13 mouse cellular contexts compared by ENCODE assay signal in genomic region chr16:28345323-28345722, GRCm38 (mm10).
DNase-seq lines count a peak whose midpoint lies in the region; ATAC-seq lines count a peak whose summit lies in the region.
"Had no signal": no experiment of that assay in that cellular context is flagged by ENCODE, and none has a peak within 500 bp of the region (broad histone marks: within the 10 kb centered on the region; RNA-seq: fewer than 3 reads in every experiment).

No protein-coding gene starts in this region.

- no peak overlapping the region for H3K4me3 ChIP-seq in midbrain, embryonic 14.5 days (replicated peaks; ENCODE audit: low read depth, low read length)
- no peak overlapping the region for H3K4me3 ChIP-seq in midbrain, embryonic 11.5 days (ENCODE audit: low read depth, low read length)
- H3K4me3 ChIP-seq: embryonic facial prominence, embryonic 15.5 days; limb, embryonic 12.5 days had no signal

- H3K27me3 ChIP-seq in midbrain, embryonic 14.5 days (ENCODE audit: control insufficient read depth, insufficient read depth, low read length), result no peaks in the 10 kb centered on the region
- no peaks in the 10 kb centered on the region for H3K27me3 ChIP-seq in midbrain, embryonic 11.5 days (ENCODE audit: control insufficient read depth, insufficient read depth, low read length)
- H3K27me3 ChIP-seq: embryonic facial prominence, embryonic 15.5 days; limb, embryonic 12.5 days had no signal

- no peak overlapping the region for H3K9ac ChIP-seq in midbrain, embryonic 14.5 days (replicated peaks; ENCODE audit: low read length)
- H3K9ac ChIP-seq in midbrain, embryonic 11.5 days (ENCODE audit: low read length), result no peak overlapping the region
- H3K9ac ChIP-seq: embryonic facial prominence, embryonic 15.5 days; limb, embryonic 12.5 days had no signal

- ATAC-seq in midbrain, embryonic 14.5 days (ENCODE audit: low FRiP score, low TSS enrichment), result no peak
- ATAC-seq in midbrain, embryonic 11.5 days (ENCODE audit: low FRiP score), result no peak
- ATAC-seq: intestine, embryonic 16.5 days had no signal

- DNase-seq in frontal cortex, adult 2 months (ENCODE audit: extremely low spot score in 1 of 2, low spot score in 1 of 2), result peak; percentile 18 to 32
- no peak for DNase-seq in frontal cortex, postnatal 25 days (ENCODE audit: low spot score in 2 of 2)
- DNase-seq in midbrain, embryonic 14.5 days, result peak; percentile 42
- no peak for DNase-seq in midbrain, embryonic 11.5 days (ENCODE audit: low spot score, missing footprints)
- peak; percentile 19 to 35 for DNase-seq in frontal cortex, postnatal 36 days (ENCODE audit: low spot score in 2 of 2)
- peak; percentile 36 to 61 for DNase-seq in right cerebral cortex, postnatal 10 days (ENCODE audit: low spot score in 2 of 2)
- no peak for DNase-seq in urinary bladder, adult 18-20 months (ENCODE audit: low spot score in 2 of 2)
- DNase-seq in B cell, adult 2 months, result no peak
- DNase-seq: lung, postnatal 14 days; thymus, postnatal 14 days had no signal

- H3K4me1 ChIP-seq in midbrain, embryonic 14.5 days (ENCODE audit: control insufficient read depth, insufficient read depth, low read length), result no peaks in the 10 kb centered on the region
- no peaks in the 10 kb centered on the region for H3K4me1 ChIP-seq in midbrain, embryonic 11.5 days (ENCODE audit: control insufficient read depth, insufficient read depth, low read length)
- H3K4me1 ChIP-seq: embryonic facial prominence, embryonic 15.5 days; limb, embryonic 12.5 days had no signal

- H3K9me3 ChIP-seq in midbrain, embryonic 14.5 days (ENCODE audit: control insufficient read depth, low read length), result no peaks in the 10 kb centered on the region
- no peaks in the 10 kb centered on the region for H3K9me3 ChIP-seq in midbrain, embryonic 11.5 days (ENCODE audit: control insufficient read depth, low read length)
- H3K9me3 ChIP-seq: embryonic facial prominence, embryonic 15.5 days; limb, embryonic 12.5 days had no signal

- WGBS in midbrain, embryonic 14.5 days, result 52% methylated on average over 6 of the region's 6 CpGs
- WGBS in midbrain, embryonic 11.5 days, result 61% methylated on average over 6 of the region's 6 CpGs

- H3K4me2 ChIP-seq in midbrain, embryonic 14.5 days (ENCODE audit: low read length), result no peak overlapping the region
- H3K4me2 ChIP-seq in midbrain, embryonic 11.5 days, result no peak overlapping the region
- H3K4me2 ChIP-seq: embryonic facial prominence, embryonic 15.5 days; limb, embryonic 12.5 days had no signal

- no peak overlapping the region for H3K27ac ChIP-seq in midbrain, embryonic 14.5 days (replicated peaks; ENCODE audit: low read depth, low read length)
- no peak overlapping the region for H3K27ac ChIP-seq in midbrain, embryonic 11.5 days (ENCODE audit: low read depth, low read length)
- H3K27ac ChIP-seq: embryonic facial prominence, embryonic 15.5 days; limb, embryonic 12.5 days had no signal

- H3K36me3 ChIP-seq in midbrain, embryonic 14.5 days (ENCODE audit: control insufficient read depth, insufficient read depth, low read length), result no peaks in the 10 kb centered on the region
- H3K36me3 ChIP-seq in midbrain, embryonic 11.5 days (ENCODE audit: control insufficient read depth, insufficient read depth, low read length), result no peaks in the 10 kb centered on the region
- H3K36me3 ChIP-seq: embryonic facial prominence, embryonic 15.5 days; limb, embryonic 12.5 days had no signal

Comparison
In these comparisons a context has a peak if more than half of its experiments do, and no peak if none do; other contexts are left out.
1. DNase-seq: peak in frontal cortex, adult 2 months (2 of 2), midbrain, embryonic 14.5 days (single experiment), frontal cortex, postnatal 36 days (2 of 2) and right cerebral cortex, postnatal 10 days (2 of 2); none in frontal cortex, postnatal 25 days (0 of 2), midbrain, embryonic 11.5 days (single experiment), urinary bladder, adult 18-20 months (0 of 2) and B cell, adult 2 months (0 of 2).